Mouse (Mus musculus) liver, embryonic 14.5 days (tissue): ENCODE data around the gene Abhd16a.

Experiments used
- CTCF ChIP-seq: IDR thresholded peaks from 2 replicates; pipeline ENCODE4 v1.5.1; 2016; ENCODE audit warnings: antibody characterized with exemption, low read depth, control low read depth
- EP300 ChIP-seq: IDR thresholded peaks from 2 replicates; pipeline ENCODE4 v1.6.1; 2016; ENCODE audit warnings: antibody characterized with exemption, low read depth

GRCm38 (mm10) chr17:35140490-35140996 lies 51.5 kb downstream of the Abhd16a start:
- no peak for TF ChIP-seq EP300
- TF ChIP-seq CTCF: no peak
